Mouse (Mus musculus) limb, embryonic 12.5 days (tissue): ENCODE results near the gene Sirpa. TPM values are rescaled to one million over a fixed set of nuclear protein-coding genes. Genes with fewer than 3 reads are reported as not detected.

Experiments used
- ATAC-seq: fragments of 200-750 bp; cut with Nextera tagmentation; 2 replicates; pipeline ENCODE4 v1.8.0; 2017; ENCODE audit warnings: low read depth, moderate TSS enrichment; ENCODE audit not compliant: insufficient number of reproducible peaks, insufficient read depth, low FRiP score, low TSS enrichment
- H3K27ac ChIP-seq: fragments of 300-500 bp; sonication (generic); 2 replicates; pipeline ENCODE4 v1.5.1; 2016; ENCODE audit warnings: mild to moderate bottlenecking, moderate library complexity
- H3K27me3 ChIP-seq: fragments of 300-500 bp; sonication (generic); 2 replicates; pipeline ENCODE4 v1.6.1; 2016; ENCODE audit warnings: mild to moderate bottlenecking, moderate library complexity
- H3K36me3 ChIP-seq: fragments of 300-500 bp; sonication (generic); 2 replicates; pipeline ENCODE4 v1.6.1; 2016; ENCODE audit warnings: mild to moderate bottlenecking, moderate library complexity
- H3K4me1 ChIP-seq: fragments of 300-500 bp; sonication (generic); replicated peaks from 2 replicates; pipeline ENCODE4 v1.6.1; 2016
- H3K4me2 ChIP-seq: fragments of 300-500 bp; sonication (generic); 2 replicates; pipeline ENCODE4 v1.6.1; 2016; ENCODE audit warnings: mild to moderate bottlenecking, moderate library complexity
- H3K4me3 ChIP-seq: fragments of 300-500 bp; sonication (generic); replicated peaks from 2 replicates; pipeline ENCODE4 v1.5.1; 2016; ENCODE audit warnings: mild to moderate bottlenecking
- H3K9ac ChIP-seq: fragments of 300-500 bp; sonication (generic); replicated peaks from 2 replicates; pipeline ENCODE4 v1.6.1; 2016; ENCODE audit warnings: mild to moderate bottlenecking, moderate library complexity
- H3K9me3 ChIP-seq: fragments of 300-500 bp; sonication (generic); 2 replicates; pipeline ENCODE4 v1.6.1; 2016; ENCODE audit warnings: mild to moderate bottlenecking, moderate library complexity
- WGBS: fragments of 180-500 bp; shearing (Covaris S2); methylation state at CpG from one replicate; pipeline ENCODE4 v1.1.7; 2016; 5-methylcytosine and 5-hydroxymethylcytosine counted together
- polyA plus RNA-seq: library from polyadenylated mRNA; unstranded; fragments of >200 nt; fragmentation: Nextera tagmentation; extraction: Ambion mirVana; gene quantifications from 2 replicates; pipeline ENCODE4 v1.2.1, GENCODE M21; 2016

Gene Sirpa
- polyA plus RNA-seq, 1 experiment from 2014 or later = 17.0 TPM

DNA sequence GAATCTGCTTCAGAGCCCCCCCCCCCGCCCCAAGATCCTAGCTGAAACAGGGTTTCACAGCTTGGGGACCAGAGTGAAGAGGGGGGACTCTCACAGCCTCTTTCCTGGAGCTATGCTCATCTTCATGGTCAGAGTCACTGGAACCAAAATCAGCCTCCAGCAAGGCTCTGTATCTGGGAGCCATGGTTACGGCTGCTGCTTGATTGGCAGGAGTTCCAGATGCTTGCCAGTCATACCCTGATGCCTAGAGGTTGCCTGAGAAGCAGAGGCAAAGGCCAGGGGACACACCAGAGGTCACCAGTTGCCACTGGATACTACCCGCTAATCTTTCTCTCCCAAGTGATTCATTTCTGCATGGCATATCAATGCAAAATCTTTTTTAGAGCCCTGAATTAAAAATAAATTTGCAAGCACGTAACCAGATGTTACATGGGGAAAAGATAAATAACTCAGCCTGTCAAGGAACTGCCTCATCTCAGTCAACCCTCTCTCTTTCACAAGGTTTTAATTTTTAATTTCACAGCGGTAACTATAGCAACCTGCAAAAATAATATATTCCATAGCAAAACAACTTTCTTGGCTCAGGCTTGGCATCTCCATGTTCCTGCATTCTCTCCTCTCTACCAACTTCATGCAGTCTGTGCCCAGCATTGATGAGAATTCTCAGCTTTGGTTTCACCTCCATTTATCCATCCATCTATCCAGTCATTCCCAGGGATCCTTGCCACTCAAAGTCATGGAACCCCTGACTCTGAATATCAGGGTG lies 28.5 kb upstream of the Sirpa start:
- WGBS = 80% methylated on average over 5 of the region's 5 CpGs
- no peaks in the 10 kb centered on the region for H3K4me1 ChIP-seq
- ATAC-seq = no peak

DNA sequence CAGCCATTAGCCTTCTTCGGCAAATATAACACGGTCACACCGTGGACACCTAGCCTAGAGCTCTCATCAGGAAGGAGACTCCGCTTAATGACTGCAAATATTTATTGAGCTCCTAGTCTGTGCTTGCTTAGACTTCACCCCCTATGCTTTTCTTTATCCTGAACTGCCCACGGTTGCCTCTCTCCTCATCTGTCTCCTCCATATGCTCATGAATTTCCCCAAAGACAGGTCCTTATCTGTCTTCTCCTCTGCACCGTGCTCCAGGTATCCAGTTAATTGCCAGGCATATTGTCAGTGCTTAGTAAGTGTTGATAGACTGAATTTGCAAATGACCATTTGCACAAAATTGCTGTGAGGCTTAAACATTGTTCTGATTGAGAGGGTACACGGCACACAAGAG lies 23.5 kb upstream of the Sirpa start:
- Histone ChIP-seq H3K4me2 (no peak overlapping the region), H3K9me3 (no peaks in the 10 kb centered on the region), H3K9ac (no peak overlapping the region), H3K27me3 (peaks cover 47% of the 10 kb centered on the region), H3K27ac (no peak overlapping the region), H3K4me3 (no peak overlapping the region), H3K36me3 (no peaks in the 10 kb centered on the region), H3K4me1 (peaks cover 4% of the 10 kb centered on the region)
- WGBS = 88% methylated on average over 7 of the region's 7 CpGs
- no peak for ATAC-seq

More for the DNA sequence above, 28.5 kb upstream of the Sirpa start:
- Histone ChIP-seq H3K4me3 (no peak overlapping the region), H3K9me3 (no peaks in the 10 kb centered on the region), H3K9ac (no peak overlapping the region), H3K36me3 (no peaks in the 10 kb centered on the region), H3K4me2 (no peak overlapping the region), H3K27me3 (peaks cover 12% of the 10 kb centered on the region; the same call in 1 of the 2 replicates), H3K27ac (no peak overlapping the region)

DNA sequence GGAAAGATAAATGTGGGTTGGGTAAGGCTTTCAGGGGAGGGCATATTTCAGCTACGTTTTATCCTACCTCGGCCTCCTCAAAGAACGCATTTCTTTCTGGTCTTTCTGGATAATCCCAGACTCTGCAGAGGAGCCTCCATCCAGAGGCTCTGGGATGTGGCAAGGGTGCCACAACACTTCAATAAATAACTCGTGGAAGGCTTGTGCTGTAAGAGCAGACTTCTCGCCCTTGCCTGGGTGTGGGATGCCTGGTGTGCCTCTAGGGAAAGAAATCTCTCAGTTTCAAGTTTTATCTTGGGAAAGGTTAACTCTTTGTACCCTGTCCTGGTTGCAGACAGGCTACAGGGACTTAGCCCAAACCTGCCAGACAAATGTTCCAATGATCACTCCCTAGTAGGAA lies 23.1 kb upstream of the Sirpa start:
- Histone ChIP-seq H3K9ac (no peak overlapping the region), H3K36me3 (no peaks in the 10 kb centered on the region), H3K27me3 (peaks cover 49% of the 10 kb centered on the region), H3K4me1 (peaks cover 8% of the 10 kb centered on the region), H3K27ac (no peak overlapping the region), H3K9me3 (no peaks in the 10 kb centered on the region), H3K4me3 (no peak overlapping the region), H3K4me2 (no peak overlapping the region)
- no peak for ATAC-seq
- WGBS = 61% methylated on average over 5 of the region's 5 CpGs

DNA sequence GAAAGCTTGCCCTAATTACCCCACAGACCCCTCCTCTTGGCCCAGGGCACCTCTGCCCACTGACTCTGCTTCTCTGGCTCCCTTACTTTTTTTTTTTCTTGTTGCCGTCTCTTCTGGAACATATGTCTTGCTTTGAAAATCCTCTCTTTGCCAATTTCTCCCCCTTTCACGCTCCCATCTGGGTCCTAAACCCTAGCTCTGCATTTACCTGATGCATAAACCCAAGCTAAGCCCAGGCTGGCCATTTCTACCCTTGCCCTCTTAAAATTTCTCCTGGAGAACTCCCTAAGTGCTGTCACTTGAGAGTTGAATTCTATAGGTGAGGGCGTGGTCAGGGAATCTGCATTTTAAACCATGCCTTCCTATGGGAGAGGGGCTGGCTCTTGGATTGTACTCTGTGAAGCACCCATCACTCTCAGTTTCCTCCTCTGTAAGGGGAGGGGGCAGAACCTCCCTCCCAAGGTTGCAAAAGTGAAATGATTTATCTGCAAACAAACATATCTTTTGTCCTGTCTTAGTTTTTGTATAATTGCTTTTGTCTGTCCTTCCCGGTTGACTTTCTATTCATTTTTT lies 18.8 kb upstream of the Sirpa start:
- Histone ChIP-seq H3K27me3 (peaks cover 74% of the 10 kb centered on the region), H3K36me3 (no peaks in the 10 kb centered on the region), H3K27ac (no peak overlapping the region), H3K9me3 (no peaks in the 10 kb centered on the region), H3K4me1 (peaks cover 9% of the 10 kb centered on the region), H3K4me2 (peak overlapping the region; percentile 53), H3K9ac (no peak overlapping the region), H3K4me3 (no peak overlapping the region)
- ATAC-seq = no peak
- WGBS = 14% methylated on average over 4 of the region's 4 CpGs

DNA sequence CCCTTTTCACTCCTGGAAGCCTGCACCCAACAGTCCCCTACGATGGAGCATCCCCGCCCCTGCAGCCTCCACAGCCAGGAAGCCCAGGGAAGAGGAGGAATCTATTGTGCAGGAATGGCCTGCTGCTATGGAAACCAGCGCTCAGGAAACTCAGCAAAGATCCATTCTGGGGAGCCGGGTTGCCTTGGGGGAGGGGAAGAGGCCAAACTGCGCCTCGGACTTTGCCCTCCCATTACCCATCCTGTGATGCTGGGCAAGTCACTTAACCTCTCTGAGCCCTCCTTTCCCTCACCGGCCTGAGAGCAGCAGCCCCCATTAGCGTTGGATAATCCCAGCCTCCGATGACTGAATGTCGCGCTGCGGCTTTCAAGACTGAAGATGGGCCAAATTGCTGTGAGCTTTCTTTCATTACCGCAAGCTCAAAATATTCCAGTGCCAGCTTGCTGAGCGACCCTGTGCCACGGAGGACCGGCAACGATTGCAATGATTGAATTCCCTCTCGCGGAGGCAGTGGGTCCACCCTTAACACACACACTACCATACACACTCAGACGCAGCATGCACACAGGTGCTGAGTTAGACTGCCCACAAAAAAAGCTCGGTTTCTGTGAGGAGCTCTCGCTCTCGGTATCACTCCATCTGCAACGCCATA lies 18.1 kb upstream of the Sirpa start:
- WGBS = 12% methylated on average over 24 of the region's 24 CpGs
- Histone ChIP-seq H3K36me3 (no peaks in the 10 kb centered on the region), H3K4me3 (peak overlapping the region; percentile 24), H3K4me1 (peaks cover 9% of the 10 kb centered on the region), H3K27ac (no peak overlapping the region), H3K4me2 (peak overlapping the region; percentile 53), H3K9ac (no peak overlapping the region; the same call in 1 of the 2 replicates), H3K9me3 (no peaks in the 10 kb centered on the region), H3K27me3 (peaks cover 70% of the 10 kb centered on the region)
- peak; percentile 26; the same call in 1 of the 2 replicates for ATAC-seq

DNA sequence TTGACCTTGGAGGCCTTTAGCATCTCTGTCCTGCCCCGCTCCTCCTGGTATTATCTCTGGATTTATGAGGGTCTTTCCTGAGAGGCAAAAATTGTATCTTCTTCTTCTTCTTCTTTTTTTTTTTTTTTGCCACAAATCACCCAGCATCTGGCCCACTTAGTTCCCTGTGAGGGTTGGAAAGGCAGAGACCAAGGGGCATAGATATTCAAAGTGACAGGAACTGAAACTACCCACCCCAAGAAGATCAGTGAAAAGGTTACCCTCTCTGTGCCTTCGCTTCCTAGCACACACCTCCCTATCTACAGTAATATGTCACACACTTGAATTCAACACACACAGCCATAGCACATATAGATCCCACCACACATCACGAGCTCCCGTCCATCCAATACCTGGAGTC lies 17.5 kb upstream of the Sirpa start:
- H3K4me3 ChIP-seq = no peak overlapping the region
- H3K4me2 ChIP-seq = no peak overlapping the region
- no peak overlapping the region for H3K9ac ChIP-seq
- H3K27ac ChIP-seq = no peak overlapping the region
- no peak for ATAC-seq
- H3K4me1 ChIP-seq = peaks cover 9% of the 10 kb centered on the region
- 93% methylated on average over 4 of the region's 4 CpGs for WGBS
- H3K27me3 ChIP-seq = peaks cover 66% of the 10 kb centered on the region
- H3K9me3 ChIP-seq = no peaks in the 10 kb centered on the region
- no peaks in the 10 kb centered on the region for H3K36me3 ChIP-seq

DNA sequence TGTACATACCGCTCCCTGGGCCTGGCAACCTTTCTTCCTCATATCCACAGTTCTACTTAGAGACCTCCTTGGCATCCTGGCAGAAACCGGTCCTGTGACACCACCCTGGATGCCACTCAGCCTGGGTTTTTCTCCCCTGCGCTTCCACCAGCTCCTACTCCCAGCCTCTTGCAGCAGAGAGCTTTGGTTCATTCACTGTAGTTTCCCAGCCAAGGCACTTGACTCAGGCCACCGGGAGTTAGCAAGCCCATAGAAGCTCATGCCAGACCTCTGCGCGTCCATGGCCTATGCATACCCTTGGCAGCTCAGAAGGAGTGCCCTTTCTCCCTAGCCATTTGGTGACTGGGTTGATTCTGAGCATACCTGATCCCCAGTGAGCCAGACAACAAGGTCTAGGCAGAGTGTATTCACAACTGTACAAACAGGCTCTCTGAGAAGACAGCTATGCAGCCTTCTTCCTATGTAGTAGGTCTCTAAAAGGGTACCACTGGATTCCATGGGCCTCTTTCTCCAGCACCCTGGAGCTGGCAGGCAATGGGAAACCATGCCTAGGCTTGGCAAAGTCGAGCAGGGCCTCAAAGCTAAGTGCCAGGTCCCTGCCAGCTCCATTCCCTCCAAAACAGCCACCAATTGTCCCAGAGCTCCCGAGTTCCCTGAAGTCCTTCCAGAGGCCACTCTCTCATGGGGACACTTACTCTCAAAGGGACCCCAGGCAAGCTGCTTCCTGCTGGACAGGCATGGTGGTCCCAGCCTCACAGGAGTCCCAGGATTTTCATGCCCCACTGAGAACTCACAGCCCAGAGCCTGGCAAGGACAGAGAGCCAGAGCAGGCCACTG lies 15.8 kb upstream of the Sirpa start:
- Histone ChIP-seq H3K27me3 (peaks cover 58% of the 10 kb centered on the region), H3K4me2 (no peak overlapping the region), H3K36me3 (no peaks in the 10 kb centered on the region), H3K4me3 (no peak overlapping the region), H3K9me3 (no peaks in the 10 kb centered on the region), H3K27ac (no peak overlapping the region), H3K9ac (no peak overlapping the region), H3K4me1 (peaks cover 9% of the 10 kb centered on the region)
- WGBS = 87% methylated on average over 8 of the region's 8 CpGs
- no peak for ATAC-seq

DNA sequence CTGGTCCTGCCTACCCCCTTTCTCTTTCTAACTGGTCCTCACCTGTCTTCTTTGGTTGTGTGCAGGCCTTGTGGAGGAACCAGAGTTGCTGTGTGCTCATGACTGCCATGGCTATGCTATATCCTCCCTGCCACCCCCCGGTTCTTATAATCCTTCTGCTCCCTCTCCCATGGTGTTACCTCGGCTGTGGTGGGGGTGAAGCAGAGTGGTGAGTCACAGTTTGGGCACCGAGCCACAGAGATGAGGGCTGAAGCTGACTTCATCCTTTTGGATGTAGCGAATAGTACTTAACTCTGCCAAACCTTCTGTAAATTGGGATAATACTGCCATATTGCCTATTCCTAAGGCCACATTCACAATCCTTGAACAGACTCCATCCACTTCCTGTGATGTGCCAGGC lies 12.0 kb upstream of the Sirpa start:
- WGBS = 86% methylated on average over 4 of the region's 4 CpGs
- Histone ChIP-seq H3K27me3 (peaks cover 25% of the 10 kb centered on the region), H3K4me1 (peaks cover 7% of the 10 kb centered on the region)

DNA sequence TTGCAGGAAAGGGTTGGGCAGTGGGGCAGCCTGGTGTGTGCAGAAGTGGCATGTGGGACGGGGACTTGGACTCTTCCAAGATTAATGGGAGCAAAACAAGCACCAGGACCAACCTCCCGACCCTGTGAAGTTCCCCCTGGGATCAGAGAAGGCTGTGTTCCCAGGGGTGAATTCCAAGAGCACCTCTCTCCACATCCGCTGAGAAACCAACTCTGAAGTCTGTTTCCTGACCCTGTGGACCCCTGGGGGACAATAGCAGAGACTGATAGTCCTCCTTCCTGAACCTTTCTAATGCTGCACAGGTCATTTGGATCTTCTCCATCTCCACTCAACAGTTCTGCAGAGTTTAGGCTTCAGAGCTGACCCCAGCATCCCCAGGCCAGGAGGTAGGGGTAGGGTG lies 10.8 kb upstream of the Sirpa start:
- WGBS = 48% methylated on average over 3 of the region's 3 CpGs
- H3K4me1 ChIP-seq = peaks cover 7% of the 10 kb centered on the region
- no peaks in the 10 kb centered on the region for H3K36me3 ChIP-seq
- H3K9ac ChIP-seq = no peak overlapping the region
- no peak overlapping the region for H3K27ac ChIP-seq
- no peak overlapping the region for H3K4me2 ChIP-seq
- H3K9me3 ChIP-seq = no peaks in the 10 kb centered on the region
- no peak overlapping the region for H3K4me3 ChIP-seq
- no peak for ATAC-seq
- peaks cover 15% of the 10 kb centered on the region for H3K27me3 ChIP-seq

More for the DNA sequence above, 12.0 kb upstream of the Sirpa start:
- Histone ChIP-seq H3K9ac (no peak overlapping the region), H3K27ac (no peak overlapping the region), H3K36me3 (no peaks in the 10 kb centered on the region), H3K9me3 (no peaks in the 10 kb centered on the region), H3K4me3 (no peak overlapping the region), H3K4me2 (no peak overlapping the region)
- ATAC-seq = no peak

DNA sequence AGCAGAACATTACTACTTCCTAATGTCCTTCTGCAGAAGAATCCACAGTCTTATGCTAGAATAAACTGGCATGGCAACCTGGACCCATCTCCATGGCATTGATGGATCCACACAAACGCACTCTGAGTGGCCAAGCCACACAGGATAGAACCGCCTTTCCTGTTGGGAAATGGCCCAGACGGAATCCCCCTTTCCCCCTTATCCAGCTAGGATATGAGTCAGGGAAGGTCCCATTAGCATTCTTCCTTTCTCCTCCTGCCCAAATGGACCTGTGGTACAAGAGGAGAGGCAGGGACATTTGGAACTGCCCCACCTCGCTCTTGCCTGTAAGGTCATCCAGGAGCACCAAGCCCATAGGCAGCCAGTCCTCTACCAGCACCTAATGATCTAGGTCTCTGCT lies 10.4 kb upstream of the Sirpa start:
- Histone ChIP-seq H3K27me3 (peaks cover 10% of the 10 kb centered on the region), H3K4me3 (no peak overlapping the region), H3K9me3 (no peaks in the 10 kb centered on the region), H3K4me1 (peaks cover 7% of the 10 kb centered on the region), H3K9ac (no peak overlapping the region), H3K4me2 (no peak overlapping the region), H3K27ac (no peak overlapping the region), H3K36me3 (no peaks in the 10 kb centered on the region)
- WGBS = 91% methylated on average over 4 of the region's 4 CpGs
- no peak for ATAC-seq

DNA sequence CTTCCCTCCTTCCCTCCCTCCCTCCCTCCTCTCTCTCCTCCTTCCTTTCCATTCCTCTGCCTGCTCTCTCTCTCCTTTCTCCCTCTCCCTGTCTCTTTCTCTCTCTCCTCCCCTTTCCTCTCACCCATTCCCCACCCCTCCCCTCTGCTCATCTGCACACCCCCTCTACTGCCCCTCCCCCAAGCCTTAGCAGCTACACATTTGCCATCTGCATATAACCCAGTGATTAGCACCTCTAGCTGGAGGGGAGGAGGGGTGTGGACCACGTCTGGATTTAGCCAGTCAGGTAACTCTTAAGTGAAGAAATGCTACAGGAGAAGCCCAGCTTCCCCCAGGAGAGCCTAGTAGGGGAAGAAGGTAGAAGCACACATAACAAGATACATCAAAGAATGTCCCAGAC lies 7.7 kb upstream of the Sirpa start:
- Histone ChIP-seq H3K9ac (no peak overlapping the region), H3K4me2 (no peak overlapping the region), H3K4me3 (no peak overlapping the region), H3K36me3 (no peaks in the 10 kb centered on the region), H3K9me3 (no peaks in the 10 kb centered on the region), H3K4me1 (peaks cover 13% of the 10 kb centered on the region), H3K27me3 (peaks cover 3% of the 10 kb centered on the region; the same call in 1 of the 2 replicates), H3K27ac (no peak overlapping the region)
- 11% methylated on average over 1 of the region's 1 CpGs for WGBS
- no peak for ATAC-seq
